Mouse (Mus musculus): ENCODE results near the gene Gfra1.

The Gfra1 gene

GRCm38 (mm10) chr19:58455496-58456061 is at the start of gene Gfra1:
Gene Gfra1 (minus strand): TSS chr19:58455909.
- DNase-seq (ENCODE audit: low read depth, low spot score): peak; percentile 47

- DNase-seq (ENCODE audit: low read depth, low spot score): peak; percentile 69
Observed at GRCm38 (mm10) chr19:58500049-58500448, 44.3 kb upstream of the Gfra1 start.

- no peak for DNase-seq (ENCODE audit: low read depth, low spot score)
Observed at GRCm38 (mm10) chr19:58499420-58499966, 43.8 kb upstream of the Gfra1 start.

GRCm38 (mm10) chr19:58497106-58497505 is 41.4 kb upstream of the Gfra1 start:
- DNase-seq (ENCODE audit: low read depth, low spot score): no peak

DNA sequence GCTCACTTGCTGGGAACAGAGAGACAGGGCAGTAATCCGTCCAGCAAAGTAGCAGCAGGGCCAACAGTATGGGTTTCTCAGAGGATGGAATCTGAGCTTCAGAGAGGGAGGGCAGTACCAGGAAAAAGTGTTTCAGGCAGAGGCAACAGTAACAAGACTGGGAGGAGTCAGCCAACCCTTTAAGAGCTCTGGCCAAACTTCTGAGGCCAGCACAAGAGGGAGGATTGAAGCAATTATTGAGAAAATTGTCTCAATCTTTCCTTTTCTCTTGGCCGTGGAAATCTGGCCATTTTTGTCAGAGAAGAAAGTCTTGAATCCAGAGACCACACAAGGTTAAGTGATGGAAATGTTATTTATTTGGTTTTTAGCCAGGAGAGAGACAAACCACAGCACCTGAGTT is 31.0 kb upstream of the Gfra1 start:
- no peak for DNase-seq (ENCODE audit: low read depth, low spot score)

DNA sequence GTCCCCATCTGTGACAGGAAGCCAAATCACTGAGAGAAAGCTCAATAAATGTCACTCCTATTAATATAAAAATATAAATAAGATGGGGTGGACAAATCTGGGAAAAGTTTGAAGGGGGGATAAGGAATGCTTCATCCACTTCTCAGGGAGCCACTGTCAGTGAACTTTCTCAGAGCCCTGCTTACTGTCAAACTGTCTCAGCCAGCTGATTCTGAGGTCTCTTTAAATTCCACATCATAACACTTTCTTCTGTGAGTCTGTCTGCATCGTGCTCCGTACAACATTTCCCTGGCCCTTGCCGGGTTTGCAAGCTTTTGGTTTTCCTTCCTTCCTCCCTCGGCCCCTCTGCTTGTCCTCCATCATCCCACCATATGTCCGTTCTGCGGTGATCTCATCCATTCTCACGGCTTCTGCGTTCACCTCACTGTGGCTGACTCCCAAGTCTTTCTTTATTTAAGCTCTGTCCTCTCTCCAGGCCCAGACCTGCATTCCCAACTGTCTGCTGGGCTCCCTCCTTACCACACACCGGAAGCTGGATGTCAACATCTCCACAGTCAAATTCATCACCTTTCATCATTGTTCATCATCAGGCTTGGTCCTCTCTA is 26.8 kb upstream of the Gfra1 start:
- no peak for DNase-seq (ENCODE audit: low read depth, low spot score)

- no peak for DNase-seq (ENCODE audit: low read depth, low spot score)
Observed at GRCm38 (mm10) chr19:58474251-58474650, 18.5 kb upstream of the Gfra1 start.

DNA sequence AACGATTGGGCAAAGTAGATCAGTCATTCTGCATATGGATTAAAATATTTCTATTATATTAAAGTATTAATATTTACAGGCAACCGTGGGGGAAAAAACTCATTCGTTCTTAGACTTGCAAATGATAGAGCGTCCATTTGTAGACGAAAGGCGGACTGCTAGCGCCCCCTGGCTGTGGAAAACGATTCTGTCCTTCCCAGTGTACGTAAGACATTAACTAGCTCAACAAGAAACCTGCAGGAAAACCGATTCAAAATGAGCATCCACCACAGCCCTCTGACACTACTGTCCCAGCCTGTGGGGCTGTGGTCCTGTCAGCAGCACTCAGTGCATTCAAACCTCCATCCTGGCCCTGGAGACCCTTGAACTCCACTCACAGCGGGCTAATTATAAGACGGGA is 13.7 kb upstream of the Gfra1 start:
- DNase-seq (ENCODE audit: low read depth, low spot score): peak; percentile 93

GRCm38 (mm10) chr19:58468331-58468730 is 12.6 kb upstream of the Gfra1 start:
- DNase-seq (ENCODE audit: low read depth, low spot score): peak; percentile 42

GRCm38 (mm10) chr19:58463755-58464154 is 8.0 kb upstream of the Gfra1 start:
- no peak for DNase-seq (ENCODE audit: low read depth, low spot score)

DNA sequence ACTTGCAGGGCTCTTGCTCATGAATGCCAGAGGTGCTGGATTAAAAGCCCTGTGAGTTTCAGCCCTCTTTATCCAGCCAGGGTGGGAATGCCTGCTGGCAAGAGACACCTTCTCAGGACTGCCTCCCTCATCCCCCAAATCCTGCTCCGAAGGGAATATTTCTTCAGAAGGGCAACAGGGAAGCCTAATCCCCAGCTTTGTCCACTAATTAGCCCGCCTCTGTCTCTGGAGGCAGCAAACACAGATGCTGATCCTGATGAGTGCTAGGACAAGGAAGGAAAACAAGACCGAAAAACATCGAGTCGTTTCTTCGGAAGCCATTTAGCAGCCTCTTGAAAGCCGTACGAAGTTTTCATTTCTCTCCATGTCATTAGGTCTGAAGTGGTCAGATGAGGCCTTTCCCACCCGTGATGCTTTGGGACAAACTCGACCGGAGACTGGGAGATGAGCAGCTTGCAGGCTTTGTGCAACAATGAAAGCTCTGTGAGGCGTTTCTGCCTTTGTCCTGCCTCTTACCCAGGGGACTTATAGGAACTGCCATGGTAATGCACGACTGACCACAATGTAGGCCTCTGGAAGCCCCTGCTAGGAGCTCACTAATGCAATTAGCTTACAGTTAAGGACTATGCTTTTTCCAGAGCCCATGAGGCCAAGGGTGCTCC is 4.8 kb upstream of the Gfra1 start:
- peak; percentile 18 for DNase-seq (ENCODE audit: low read depth, low spot score)

DNA sequence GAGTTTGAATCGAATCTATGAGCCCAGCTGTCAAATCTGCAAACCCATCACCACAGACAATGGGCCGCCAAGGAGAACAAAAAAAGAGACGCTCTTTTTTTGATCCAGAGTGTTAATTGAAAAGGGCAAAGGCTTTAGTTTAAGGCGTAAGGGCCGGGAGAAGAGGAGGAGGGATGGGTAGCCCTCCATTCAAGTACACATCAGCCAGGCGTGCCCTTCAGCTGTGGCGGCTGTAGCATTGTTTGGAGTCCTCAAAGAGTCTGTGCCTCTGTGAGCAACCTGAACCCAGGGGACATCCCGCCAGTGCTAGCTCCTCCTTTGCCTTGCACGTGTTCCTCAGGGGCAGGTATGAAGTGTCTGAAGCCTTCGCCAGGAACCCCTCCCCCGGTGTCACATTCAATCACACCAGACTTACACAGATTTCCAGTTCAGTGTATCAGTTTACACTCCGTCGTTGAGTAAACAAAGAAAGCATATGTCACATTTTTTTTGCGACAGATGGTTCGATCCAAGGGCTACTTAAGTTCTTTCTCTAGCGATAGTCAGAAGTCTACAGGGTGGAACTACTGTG is 867 bp upstream of the Gfra1 start:
- no peak for DNase-seq (ENCODE audit: low read depth, low spot score)

- peak; percentile 55 for DNase-seq (ENCODE audit: low read depth, low spot score)
Observed at GRCm38 (mm10) chr19:58455061-58455495, 631 bp downstream of the Gfra1 start.

DNA sequence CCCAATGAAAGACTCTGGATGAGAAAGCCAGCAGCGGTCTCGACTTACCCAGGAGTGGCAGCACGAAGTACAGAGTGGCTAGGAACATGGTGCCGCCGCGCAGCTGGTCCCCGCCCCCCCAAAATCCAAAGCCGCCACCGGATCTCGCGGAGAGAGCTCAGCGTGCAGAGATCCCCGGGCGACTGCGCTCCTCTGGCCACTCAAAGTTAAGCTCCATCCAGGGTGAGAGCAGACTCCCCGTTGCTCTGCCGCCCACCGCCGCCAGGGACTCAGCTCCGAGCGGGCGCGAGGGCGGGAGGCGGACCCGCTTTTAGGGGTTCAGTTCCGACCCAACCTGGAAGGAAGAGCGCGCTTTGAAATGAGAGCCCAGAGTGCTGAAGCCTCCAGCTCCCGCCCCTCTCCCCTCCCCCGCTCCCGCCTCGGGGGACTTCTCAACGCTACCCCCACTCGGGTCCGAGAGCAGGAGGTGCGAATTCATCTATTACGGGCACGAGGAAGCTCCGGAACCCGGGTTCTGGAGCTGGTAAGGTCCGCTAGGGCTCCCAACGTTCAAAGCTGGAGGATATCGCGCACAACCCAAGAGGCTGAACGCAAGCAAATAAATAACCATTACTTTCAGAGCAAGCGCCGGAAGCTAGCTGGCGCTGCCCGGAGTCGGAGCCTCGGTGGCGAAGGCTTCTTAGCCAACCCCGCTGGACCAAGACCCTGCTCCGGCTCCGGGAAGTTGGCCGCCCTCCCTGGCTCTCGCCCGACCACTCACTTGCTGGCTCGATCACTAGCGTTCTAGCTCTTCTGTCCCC is 1.2 kb downstream of the Gfra1 start:
- peak; percentile 53 for DNase-seq (ENCODE audit: low read depth, low spot score)

GRCm38 (mm10) chr19:58453581-58453980 is 2.1 kb downstream of the Gfra1 start:
- DNase-seq (ENCODE audit: low read depth, low spot score): peak; percentile 12

GRCm38 (mm10) chr19:58452941-58453551 is 2.7 kb downstream of the Gfra1 start:
- DNase-seq (ENCODE audit: low read depth, low spot score): peak; percentile 46

GRCm38 (mm10) chr19:58452178-58452819 is 3.4 kb downstream of the Gfra1 start:
- DNase-seq (ENCODE audit: low read depth, low spot score): peak; percentile 57

GRCm38 (mm10) chr19:58451323-58451722 is 4.4 kb downstream of the Gfra1 start:
- DNase-seq (ENCODE audit: low read depth, low spot score): peak; percentile 31

DNA sequence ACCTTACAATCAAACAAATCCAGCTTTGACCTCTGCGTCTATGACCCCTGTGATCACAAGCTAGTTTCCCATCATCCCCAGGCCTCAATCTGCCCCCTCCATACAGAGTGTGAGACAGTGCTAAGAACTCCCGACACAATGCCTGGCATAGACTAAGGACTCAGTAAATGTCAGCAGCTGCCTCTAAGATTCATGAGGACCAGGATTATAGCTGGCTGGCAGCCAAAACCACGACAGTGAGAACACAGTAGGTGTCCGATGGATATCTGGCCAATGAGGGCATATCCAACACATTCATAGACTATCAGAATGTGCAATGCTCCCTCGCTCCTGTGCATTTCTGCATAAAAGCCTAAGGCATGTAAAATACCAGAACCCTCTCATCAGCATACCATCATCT is 5.0 kb downstream of the Gfra1 start:
- DNase-seq (ENCODE audit: low read depth, low spot score): peak; percentile 22
